Comparison of ENCODE assay signal across 15 mouse cellular contexts in genomic region chr12:105535968-105536760, GRCm38 (mm10). TPM values are rescaled to one million over a fixed set of nuclear protein-coding genes. Genes with fewer than 3 reads are reported as not detected.
DNase-seq lines count a peak whose midpoint lies in the region; ATAC-seq and TF ChIP-seq lines count a peak whose summit lies in the region.
"Had no signal": no experiment of that assay in that cellular context is flagged by ENCODE, and none has a peak within 500 bp of the region (broad histone marks: within the 10 kb centered on the region; RNA-seq: fewer than 3 reads in every experiment).

No protein-coding gene starts in this region.

- 0 out of 2 replicates have a peak, but pooled peaks cover 3% of the 10 kb centered on the region for H3K9me3 ChIP-seq in intestine, embryonic 16.5 days (ENCODE audit: control insufficient read depth, low read length)
- no peaks in the 10 kb centered on the region for H3K9me3 ChIP-seq in intestine, embryonic 15.5 days
- H3K9me3 ChIP-seq in hindbrain, postnatal 0 days (ENCODE audit: low read length): no peaks in the 10 kb centered on the region
- H3K9me3 ChIP-seq: liver, embryonic 15.5 days; neural tube, embryonic 15.5 days had no signal

- H3K27me3 ChIP-seq in intestine, embryonic 16.5 days (replicated peaks; ENCODE audit: control insufficient read depth, insufficient read depth, low read length): no peaks in the 10 kb centered on the region
- no peaks in the 10 kb centered on the region for H3K27me3 ChIP-seq in intestine, embryonic 15.5 days (replicated peaks)
- no peaks in the 10 kb centered on the region for H3K27me3 ChIP-seq in hindbrain, postnatal 0 days (ENCODE audit: insufficient read depth, low read length)
- H3K27me3 ChIP-seq: liver, embryonic 15.5 days; neural tube, embryonic 15.5 days had no signal

- no peak overlapping the region for H3K9ac ChIP-seq in intestine, embryonic 16.5 days (ENCODE audit: low read depth, low read length)
- H3K9ac ChIP-seq in intestine, embryonic 15.5 days: no peak overlapping the region
- H3K9ac ChIP-seq in hindbrain, postnatal 0 days (replicated peaks; ENCODE audit: low read length): no peak overlapping the region; the same call in 1 of the 2 replicates
- H3K9ac ChIP-seq: liver, embryonic 15.5 days; neural tube, embryonic 15.5 days had no signal

- no peaks in the 10 kb centered on the region for H3K36me3 ChIP-seq in intestine, embryonic 16.5 days (ENCODE audit: control insufficient read depth, insufficient read depth, low read length)
- H3K36me3 ChIP-seq in intestine, embryonic 15.5 days: no peaks in the 10 kb centered on the region
- no peaks in the 10 kb centered on the region for H3K36me3 ChIP-seq in hindbrain, postnatal 0 days (ENCODE audit: insufficient read depth, low read length)
- H3K36me3 ChIP-seq: liver, embryonic 15.5 days; midbrain, embryonic 10.5 days; neural tube, embryonic 15.5 days had no signal

- H3K27ac ChIP-seq in intestine, embryonic 16.5 days (ENCODE audit: low read length): peak overlapping the region; percentile 38; the same call in 1 of the 2 replicates
- no peak overlapping the region for H3K27ac ChIP-seq in intestine, embryonic 15.5 days
- no peak overlapping the region for H3K27ac ChIP-seq in hindbrain, postnatal 0 days
- H3K27ac ChIP-seq: heart, adult 2 months; liver, embryonic 15.5 days; midbrain, embryonic 10.5 days; neural tube, embryonic 15.5 days had no signal

- peaks cover 5% of the 10 kb centered on the region; the same call in 1 of the 2 replicates for H3K4me1 ChIP-seq in intestine, embryonic 16.5 days (ENCODE audit: control insufficient read depth, insufficient read depth, low read length)
- peaks cover 6% of the 10 kb centered on the region for H3K4me1 ChIP-seq in intestine, embryonic 15.5 days (replicated peaks)
- H3K4me1 ChIP-seq in hindbrain, postnatal 0 days (ENCODE audit: insufficient read depth, low read length): peaks cover 7% of the 10 kb centered on the region; the same call in 1 of the 2 replicates
- H3K4me1 ChIP-seq: liver, embryonic 15.5 days had no signal

- ATAC-seq in intestine, embryonic 16.5 days: no peak
- ATAC-seq in intestine, embryonic 15.5 days: no peak
- peak; percentile 49 for ATAC-seq in common myeloid progenitor, adult 5-6 weeks (replicated peaks; ENCODE audit: low read depth, poor library complexity, severe bottlenecking)
- ATAC-seq in hindbrain, postnatal 0 days: peak; percentile 78
- ATAC-seq in megakaryocyte progenitor cell, adult 5-6 weeks (replicated peaks; ENCODE audit: poor library complexity): peak; percentile 56
- ATAC-seq: forebrain, embryonic 16.5 days had no signal

- no peak overlapping the region for H3K4me2 ChIP-seq in intestine, embryonic 16.5 days (ENCODE audit: low read depth, low read length)
- no peak overlapping the region for H3K4me2 ChIP-seq in intestine, embryonic 15.5 days (replicated peaks)
- no peak overlapping the region for H3K4me2 ChIP-seq in hindbrain, postnatal 0 days (ENCODE audit: low read depth, low read length)
- H3K4me2 ChIP-seq: liver, embryonic 15.5 days; neural tube, embryonic 15.5 days had no signal

- WGBS in intestine, embryonic 16.5 days: 65% methylated on average over 13 of the region's 13 CpGs
- 67% methylated on average over 13 of the region's 13 CpGs for WGBS in intestine, embryonic 15.5 days
- WGBS in hindbrain, postnatal 0 days: 54% methylated on average over 13 of the region's 13 CpGs

- no peak overlapping the region for H3K4me3 ChIP-seq in intestine, embryonic 16.5 days (ENCODE audit: low read length)
- no peak overlapping the region for H3K4me3 ChIP-seq in intestine, embryonic 15.5 days (replicated peaks)
- H3K4me3 ChIP-seq in hindbrain, postnatal 0 days (ENCODE audit: low read length): no peak overlapping the region
- H3K4me3 ChIP-seq: heart, adult 2 months; liver, embryonic 15.5 days; midbrain, embryonic 10.5 days; neural tube, embryonic 15.5 days had no signal

- peak; percentile 55 for DNase-seq in hindbrain, postnatal 0 days (ENCODE audit: low spot score)
- DNase-seq in right cerebral cortex, postnatal 10 days (ENCODE audit: low spot score in 2 of 2): no peak
- no peak for DNase-seq in T-cell, adult 2 months (ENCODE audit: low spot score)
- DNase-seq: adrenal gland, postnatal 25 days; heart, adult 2 months; kidney, adult 11 months; right cerebral cortex, adult 18-20 months had no signal

- no peak for TF ChIP-seq CTCF in hindbrain, postnatal 0 days (IDR thresholded peaks at IDR 0.05; ENCODE audit: low read depth)

RNA-seq across cellular contexts. Expression of gene Bdkrb2, which starts 26.9 kb away (rescaled TPM):
- polyA plus RNA-seq in intestine, embryonic 16.5 days (2015; fragmentation: Nextera tagmentation; extraction: Ambion mirVana): 5.3 and 5.8 TPM in 2 replicates
- 4.5 and 4.6 TPM in 2 replicates for polyA plus RNA-seq in intestine, embryonic 15.5 days (2015; fragmentation: Nextera tagmentation; extraction: Ambion mirVana)
- not detected in 2 replicates for total RNA-seq in common myeloid progenitor, adult 5-6 weeks (2017)
- 2.6 and 3.7 TPM in 2 replicates for total RNA-seq in hindbrain, postnatal 0 days (2014; rRNA removed)
- polyA plus RNA-seq in hindbrain, postnatal 0 days (2015; fragmentation: Nextera tagmentation; extraction: Ambion mirVana): 0.90 and 0.98 TPM in 2 replicates
- total RNA-seq in megakaryocyte progenitor cell, adult 5-6 weeks (2015): not detected in 2 replicates
- not detected in 2 replicates for total RNA-seq in megakaryocyte progenitor cell, adult 5-6 weeks (2017)

Comparison
In these comparisons a context has a peak if more than half of its experiments do, and no peak if none do; other contexts are left out.
1. ATAC-seq: peak in common myeloid progenitor, adult 5-6 weeks (single experiment), hindbrain, postnatal 0 days (single experiment) and megakaryocyte progenitor cell, adult 5-6 weeks (single experiment); none in intestine, embryonic 16.5 days (single experiment) and intestine, embryonic 15.5 days (single experiment).